Mouse (Mus musculus) heart, adult 2 months (tissue): ENCODE results near the gene Tiam1. TPM values are rescaled to one million over a fixed set of nuclear protein-coding genes. Genes with fewer than 3 reads are reported as not detected.

Source experiments
- DNase-seq, 2 experiments: peaks; one replicate each; pipeline ENCODE4 v3.0.0; 2021
- H3K27ac ChIP-seq: fragments of 200-600 bp; 2 replicates; pipeline ENCODE4 v1.8.1; 2022
- H3K27me3 ChIP-seq: fragments of 200-500 bp; 2 replicates; pipeline ENCODE4 v1.6.1; 2012; ENCODE audit warnings: mild to moderate bottlenecking, low read length, inconsistent platforms, mixed read lengths; ENCODE audit not compliant: control insufficient read depth, insufficient read depth
- H3K36me3 ChIP-seq: fragments of 200-500 bp; 2 replicates; pipeline ENCODE4 v1.6.1; 2012; ENCODE audit warnings: low read length, inconsistent platforms; ENCODE audit not compliant: control insufficient read depth, insufficient read depth
- H3K4me1 ChIP-seq: fragments of 200-500 bp; 2 replicates; pipeline ENCODE4 v1.6.1; 2011; ENCODE audit warnings: low read length; ENCODE audit not compliant: control insufficient read depth, insufficient read depth
- H3K4me3 ChIP-seq: fragments of 200-600 bp; 2 replicates; pipeline ENCODE4 v1.8.1; 2022
- H3K79me2 ChIP-seq: fragments of 200-500 bp; replicated peaks from 2 replicates; pipeline ENCODE4 v1.6.1; 2012; ENCODE audit warnings: mild to moderate bottlenecking, inconsistent platforms, low read length, moderate library complexity, mixed read lengths; ENCODE audit not compliant: control insufficient read depth, insufficient read depth
- H3K9ac ChIP-seq: fragments of 200-500 bp; 2 replicates; pipeline ENCODE4 v1.6.1; 2012; ENCODE audit warnings: low read depth, mild to moderate bottlenecking, control low read depth, inconsistent platforms, low read length, mixed read lengths
- CTCF ChIP-seq: fragments of 200-600 bp; IDR thresholded peaks from 2 replicates; pipeline ENCODE4 v1.8.1; 2022; ENCODE audit warnings: antibody characterized with exemption, mild to moderate bottlenecking, moderate library complexity
- EP300 ChIP-seq: fragments of 200-500 bp; IDR thresholded peaks from 2 replicates; pipeline ENCODE4 v1.6.1; 2011; ENCODE audit warnings: low read depth, low read length, control low read depth; ENCODE audit not compliant: insufficient read depth
- POLR2A ChIP-seq: fragments of 200-500 bp; IDR thresholded peaks from 2 replicates; pipeline ENCODE4 v1.6.1; 2011; ENCODE audit warnings: mild to moderate bottlenecking, low read depth, low read length, control low read depth; ENCODE audit not compliant: insufficient read depth
- WGBS: fragments of 180-500 bp; shearing (Covaris S2); methylation state at CpG from one replicate; pipeline ENCODE4 v1.1.7; 2018; 5-methylcytosine and 5-hydroxymethylcytosine counted together
- intact Hi-C: fragments of 180-260 bp; cut with DNase I; formaldehyde crosslinking; loops from one replicate; pipeline ENCODE4 v1.15.1; 2025
- polyA plus RNA-seq: library from polyadenylated mRNA; depleted of rRNA; stranded (reverse); fragments of >200 nt; gene quantifications from 2 replicates; pipeline ENCODE4 v1.2.3, GENCODE M21; 2012
- total RNA-seq, 2 experiments: library from RNA; stranded (reverse); gene quantifications; 2 replicates each; pipeline ENCODE4 v1.2.3; 2021

Gene Tiam1
- total and polyA plus RNA-seq, 3 experiments = 2.3 to 7.9 (median 4.4) TPM

- Histone ChIP-seq H3K27me3 (no peaks in the 10 kb centered on the region), H3K27ac (no peak overlapping the region), H3K36me3 (no peaks in the 10 kb centered on the region), H3K9ac (no peak overlapping the region), H3K79me2 (no peaks in the 10 kb centered on the region), H3K4me1 (no peaks in the 10 kb centered on the region), H3K4me3 (no peak overlapping the region)
- intact Hi-C loops = no loop called here
- WGBS = 66% methylated on average over 14 of the region's 14 CpGs
- DNase-seq = no peak
- TF ChIP-seq CTCF = no peak
- TF ChIP-seq POLR2A = no peak
- no peak for TF ChIP-seq EP300
These were observed 260.9 kb downstream of the Tiam1 start for GRCm38 (mm10) chr16:89882477-89883234.

- TF ChIP-seq EP300 (no peak), POLR2A (no peak), CTCF (no peak)
- Histone ChIP-seq H3K9ac (no peak overlapping the region), H3K79me2 (no peaks in the 10 kb centered on the region), H3K27me3 (no peaks in the 10 kb centered on the region), H3K4me3 (no peak overlapping the region), H3K4me1 (no peaks in the 10 kb centered on the region), H3K27ac (no peak overlapping the region), H3K36me3 (no peaks in the 10 kb centered on the region)
- whole genome bisulfite sequencing = 92% methylated on average over 10 of the region's 10 CpGs
- DNase-seq = no peak
- intact Hi-C loops = no loop called here
These were observed 266.4 kb downstream of the Tiam1 start for GRCm38 (mm10) chr16:89877206-89877605.

DNA sequence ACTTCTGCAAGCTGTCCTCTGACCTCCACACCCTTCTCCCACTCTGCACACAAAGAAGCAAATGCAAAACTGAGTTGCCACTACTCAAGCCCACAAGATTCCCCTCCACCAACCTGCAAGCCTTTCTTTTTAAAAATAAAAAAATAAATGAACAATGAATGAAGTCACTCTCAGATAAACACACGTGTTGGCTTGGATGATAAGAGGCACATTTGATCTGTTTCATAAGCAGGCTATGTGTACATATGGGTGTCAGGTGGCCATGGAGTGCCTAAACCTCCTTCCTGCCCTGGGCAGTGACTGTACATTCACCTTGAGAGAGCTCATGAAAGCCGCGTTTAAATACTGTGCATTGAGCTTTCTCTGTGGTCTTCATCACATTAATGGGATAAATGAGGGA, 267.5 kb downstream of the Tiam1 start:
- no peaks in the 10 kb centered on the region for H3K36me3 ChIP-seq
- no peak for TF ChIP-seq CTCF
- TF ChIP-seq EP300 = no peak
- TF ChIP-seq POLR2A = no peak
- no peak overlapping the region for H3K27ac ChIP-seq
- no peak overlapping the region for H3K9ac ChIP-seq
- H3K27me3 ChIP-seq = no peaks in the 10 kb centered on the region
- H3K4me1 ChIP-seq = no peaks in the 10 kb centered on the region
- intact Hi-C loops = no loop called here
- H3K4me3 ChIP-seq = no peak overlapping the region
- DNase-seq = no peak
- WGBS = 84% methylated on average over 3 of the region's 3 CpGs
- H3K79me2 ChIP-seq = no peaks in the 10 kb centered on the region

GRCm38 (mm10) chr16:89874012-89874704, 269.4 kb downstream of the Tiam1 start:
- Histone ChIP-seq H3K4me3 (no peak overlapping the region), H3K4me1 (no peaks in the 10 kb centered on the region), H3K27me3 (no peaks in the 10 kb centered on the region), H3K79me2 (no peaks in the 10 kb centered on the region), H3K9ac (no peak overlapping the region), H3K27ac (no peak overlapping the region), H3K36me3 (no peaks in the 10 kb centered on the region)
- no peak for DNase-seq
- intact Hi-C loops = no loop called here
- no peak for TF ChIP-seq EP300
- TF ChIP-seq CTCF = no peak
- TF ChIP-seq POLR2A = no peak
- WGBS = 49% methylated on average over 15 of the region's 15 CpGs

DNA sequence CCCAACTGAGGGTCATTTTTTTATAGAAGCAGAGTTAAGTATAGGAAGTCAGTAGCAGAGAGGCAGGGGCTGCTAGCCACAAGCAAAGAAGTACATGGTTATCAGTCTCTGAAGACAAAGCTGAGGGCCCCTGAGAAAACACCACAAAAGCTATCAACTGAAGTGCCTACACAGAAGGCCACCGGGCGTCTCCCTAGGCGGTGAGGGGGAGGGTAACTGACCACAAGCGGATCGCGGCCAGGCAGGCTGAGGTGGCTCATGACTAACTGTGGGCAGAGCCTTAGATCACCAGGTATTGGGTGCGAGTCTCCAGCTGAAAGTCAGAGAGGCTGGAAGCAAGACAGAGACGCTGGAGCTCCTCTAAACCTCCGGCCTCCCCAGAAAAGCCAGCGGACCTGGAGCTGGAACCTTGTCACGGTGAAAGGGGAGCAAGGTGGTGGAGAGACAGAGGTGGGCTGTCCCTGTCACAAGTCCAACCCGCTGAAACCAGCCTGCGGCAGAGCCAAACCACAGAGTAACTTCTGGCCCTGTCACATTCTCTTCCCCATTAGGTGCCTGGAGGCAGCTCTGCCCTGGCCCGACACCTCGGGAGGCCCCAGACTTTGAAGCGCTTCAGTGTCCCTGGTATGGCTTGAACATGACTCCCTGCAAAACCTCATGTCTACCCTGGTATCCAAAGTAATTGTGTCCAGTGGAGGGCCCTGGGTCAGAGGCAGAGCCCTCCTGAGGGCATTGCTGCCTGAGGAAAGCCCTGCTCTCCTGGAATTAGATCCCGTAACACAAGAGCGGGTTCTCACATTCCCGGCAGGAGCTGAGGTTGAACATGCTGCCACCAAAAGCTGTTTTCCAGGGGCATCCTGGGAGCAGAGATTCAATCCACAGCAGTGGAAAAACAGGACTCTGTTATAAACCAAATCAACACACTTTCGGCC, 271.3 kb downstream of the Tiam1 start:
- 76% methylated on average over 20 of the region's 20 CpGs for WGBS
- DNase-seq = no peak
- Histone ChIP-seq H3K27ac (no peak overlapping the region), H3K9ac (no peak overlapping the region), H3K4me3 (no peak overlapping the region), H3K36me3 (no peaks in the 10 kb centered on the region), H3K27me3 (no peaks in the 10 kb centered on the region), H3K4me1 (no peaks in the 10 kb centered on the region), H3K79me2 (no peaks in the 10 kb centered on the region)
- TF ChIP-seq POLR2A (no peak), EP300 (no peak), CTCF (no peak)
- intact Hi-C loops = no loop called here

GRCm38 (mm10) chr16:89871382-89871781, 272.2 kb downstream of the Tiam1 start:
- 59% methylated on average over 13 of the region's 13 CpGs for WGBS
- Histone ChIP-seq H3K4me1 (no peaks in the 10 kb centered on the region), H3K79me2 (no peaks in the 10 kb centered on the region), H3K4me3 (no peak overlapping the region), H3K27ac (no peak overlapping the region), H3K9ac (no peak overlapping the region), H3K36me3 (no peaks in the 10 kb centered on the region), H3K27me3 (no peaks in the 10 kb centered on the region)
- intact Hi-C loops = no loop called here
- DNase-seq = no peak
- TF ChIP-seq POLR2A (no peak), EP300 (no peak), CTCF (no peak)
